ENCODE assay signal across 8 mouse cellular contexts in genomic region chr2:140839880-140840279, GRCm38 (mm10).
DNase-seq lines count a peak whose midpoint lies in the region; ATAC-seq and TF ChIP-seq lines count a peak whose summit lies in the region.

No protein-coding gene starts in this region.

- TF ChIP-seq CTCF in heart, postnatal 0 days (IDR thresholded peaks at IDR 0.05; ENCODE audit: low read depth) = no peak
- TF ChIP-seq CTCF in liver, postnatal 0 days (IDR thresholded peaks at IDR 0.05; ENCODE audit: low read depth) = no peak

- TF ChIP-seq EP300 in heart, postnatal 0 days (IDR thresholded peaks at IDR 0.05; ENCODE audit: low read depth) = no peak
- TF ChIP-seq EP300 in liver, postnatal 0 days (IDR thresholded peaks at IDR 0.05; ENCODE audit: low read depth) = no peak

- ATAC-seq in heart, postnatal 0 days (ENCODE audit: insufficient read depth, low read depth) = peak; percentile 62
- peak; percentile 95 for ATAC-seq in forebrain, embryonic 15.5 days (replicated peaks)
- ATAC-seq in midbrain, embryonic 16.5 days = peak; percentile 93
- ATAC-seq in megakaryocyte, adult 5-6 weeks (ENCODE audit: poor library complexity, severe bottlenecking) = no peak
- no peak for ATAC-seq in liver, postnatal 0 days

- no peak overlapping the region for H3K4me2 ChIP-seq in heart, postnatal 0 days (ENCODE audit: low read depth, low read length)
- 0 out of 2 replicates have a peak overlapping the region, but pooled peaks have one; percentile 9 for H3K4me2 ChIP-seq in forebrain, embryonic 15.5 days (replicated peaks)
- no peak overlapping the region for H3K4me2 ChIP-seq in midbrain, embryonic 16.5 days (ENCODE audit: low read length)
- no peak overlapping the region for H3K4me2 ChIP-seq in liver, postnatal 0 days (ENCODE audit: low read depth, low read length)

- no peak overlapping the region for H3K27ac ChIP-seq in heart, postnatal 0 days (ENCODE audit: low read depth)
- H3K27ac ChIP-seq in heart, embryonic 10.5 days = no peak overlapping the region
- no peak overlapping the region for H3K27ac ChIP-seq in forebrain, embryonic 15.5 days (replicated peaks)
- no peak overlapping the region for H3K27ac ChIP-seq in midbrain, embryonic 16.5 days (ENCODE audit: low read length)
- no peak overlapping the region for H3K27ac ChIP-seq in liver, postnatal 0 days (ENCODE audit: low read depth)

- DNase-seq in heart, postnatal 0 days (ENCODE audit: low spot score) = peak; percentile 36
- no peak for DNase-seq in heart, embryonic 10.5 days (ENCODE audit: low spot score)
- peak; percentile 84 for DNase-seq in adrenal gland, postnatal 14 days
- DNase-seq in layer of hippocampus, postnatal 10 days (ENCODE audit: low spot score in 2 of 2) = peak; percentile 68 to 79
- no peak for DNase-seq in liver, postnatal 0 days

- H3K27me3 ChIP-seq in heart, postnatal 0 days (ENCODE audit: control insufficient read depth, insufficient read depth, low read length) = no peaks in the 10 kb centered on the region
- no peaks in the 10 kb centered on the region for H3K27me3 ChIP-seq in heart, embryonic 10.5 days (ENCODE audit: insufficient read depth, poor library complexity, severe bottlenecking)
- H3K27me3 ChIP-seq in forebrain, embryonic 15.5 days = no peaks in the 10 kb centered on the region
- H3K27me3 ChIP-seq in midbrain, embryonic 16.5 days (ENCODE audit: control insufficient read depth, insufficient read depth, low read depth, low read length) = no peaks in the 10 kb centered on the region
- no peaks in the 10 kb centered on the region for H3K27me3 ChIP-seq in liver, postnatal 0 days (ENCODE audit: insufficient read depth, low read length)

- no peaks in the 10 kb centered on the region for H3K9me3 ChIP-seq in heart, postnatal 0 days (replicated peaks; ENCODE audit: control insufficient read depth, low read length)
- no peaks in the 10 kb centered on the region for H3K9me3 ChIP-seq in heart, embryonic 10.5 days
- H3K9me3 ChIP-seq in forebrain, embryonic 15.5 days = no peaks in the 10 kb centered on the region
- H3K9me3 ChIP-seq in midbrain, embryonic 16.5 days (replicated peaks; ENCODE audit: control insufficient read depth, low read length, poor library complexity, severe bottlenecking) = no peaks in the 10 kb centered on the region
- no peaks in the 10 kb centered on the region for H3K9me3 ChIP-seq in liver, postnatal 0 days (ENCODE audit: low read length)

- no peak overlapping the region for H3K4me3 ChIP-seq in heart, postnatal 0 days (ENCODE audit: low read depth, low read length)
- H3K4me3 ChIP-seq in heart, embryonic 10.5 days = no peak overlapping the region
- no peak overlapping the region for H3K4me3 ChIP-seq in forebrain, embryonic 15.5 days
- H3K4me3 ChIP-seq in midbrain, embryonic 16.5 days (ENCODE audit: low read depth, low read length) = no peak overlapping the region
- H3K4me3 ChIP-seq in liver, postnatal 0 days (ENCODE audit: low read depth, low read length) = no peak overlapping the region

- H3K9ac ChIP-seq in heart, postnatal 0 days (replicated peaks; ENCODE audit: low read depth, low read length) = no peak overlapping the region
- no peak overlapping the region for H3K9ac ChIP-seq in forebrain, embryonic 15.5 days (replicated peaks)
- H3K9ac ChIP-seq in midbrain, embryonic 16.5 days (ENCODE audit: low read depth, low read length) = no peak overlapping the region
- no peak overlapping the region for H3K9ac ChIP-seq in liver, postnatal 0 days (replicated peaks)

- H3K4me1 ChIP-seq in heart, postnatal 0 days (ENCODE audit: control insufficient read depth, insufficient read depth) = peaks cover 12% of the 10 kb centered on the region; the same call in 1 of the 2 replicates
- peaks cover 14% of the 10 kb centered on the region; the same call in 1 of the 2 replicates for H3K4me1 ChIP-seq in heart, embryonic 10.5 days
- peaks cover 16% of the 10 kb centered on the region for H3K4me1 ChIP-seq in forebrain, embryonic 15.5 days
- peaks cover 11% of the 10 kb centered on the region for H3K4me1 ChIP-seq in midbrain, embryonic 16.5 days (ENCODE audit: control insufficient read depth, insufficient read depth, low read length)
- H3K4me1 ChIP-seq in liver, postnatal 0 days (ENCODE audit: insufficient read depth) = no peaks in the 10 kb centered on the region

- no peaks in the 10 kb centered on the region for H3K36me3 ChIP-seq in heart, postnatal 0 days (replicated peaks; ENCODE audit: control insufficient read depth, insufficient read depth, low read length)
- no peaks in the 10 kb centered on the region for H3K36me3 ChIP-seq in heart, embryonic 10.5 days
- no peaks in the 10 kb centered on the region for H3K36me3 ChIP-seq in forebrain, embryonic 15.5 days
- H3K36me3 ChIP-seq in midbrain, embryonic 16.5 days (ENCODE audit: control insufficient read depth, insufficient read depth, low read length) = no peaks in the 10 kb centered on the region
- H3K36me3 ChIP-seq in liver, postnatal 0 days (replicated peaks; ENCODE audit: insufficient read depth, low read length) = no peaks in the 10 kb centered on the region

- 23% methylated on average over 3 of the region's 3 CpGs for WGBS in heart, postnatal 0 days
- WGBS in heart, embryonic 10.5 days = 47% methylated on average over 3 of the region's 3 CpGs
- 3% methylated on average over 3 of the region's 3 CpGs for WGBS in forebrain, embryonic 15.5 days
- 33% methylated on average over 3 of the region's 3 CpGs for WGBS in midbrain, embryonic 16.5 days
- 68% methylated on average over 3 of the region's 3 CpGs for WGBS in liver, postnatal 0 days (ENCODE audit: insufficient replicate concordance)

Comparison
In these comparisons a context has a peak if more than half of its experiments do, and no peak if none do; other contexts are left out.
1. DNase-seq: peak in heart, postnatal 0 days (single experiment), adrenal gland, postnatal 14 days (single experiment) and layer of hippocampus, postnatal 10 days (2 of 2); none in heart, embryonic 10.5 days (single experiment) and liver, postnatal 0 days (single experiment).
2. ATAC-seq: peak in heart, postnatal 0 days (single experiment), forebrain, embryonic 15.5 days (single experiment) and midbrain, embryonic 16.5 days (single experiment); none in megakaryocyte, adult 5-6 weeks (single experiment) and liver, postnatal 0 days (single experiment).